Mouse (Mus musculus): Measurements from ENCODE around the gene Tec. TPM values are rescaled to one million over a fixed set of nuclear protein-coding genes. Genes with fewer than 3 reads are reported as not detected.

The Tec gene
- total RNA-seq, 2 experiments from 2014 or later = 3.0 to 3.7 TPM

DNA sequence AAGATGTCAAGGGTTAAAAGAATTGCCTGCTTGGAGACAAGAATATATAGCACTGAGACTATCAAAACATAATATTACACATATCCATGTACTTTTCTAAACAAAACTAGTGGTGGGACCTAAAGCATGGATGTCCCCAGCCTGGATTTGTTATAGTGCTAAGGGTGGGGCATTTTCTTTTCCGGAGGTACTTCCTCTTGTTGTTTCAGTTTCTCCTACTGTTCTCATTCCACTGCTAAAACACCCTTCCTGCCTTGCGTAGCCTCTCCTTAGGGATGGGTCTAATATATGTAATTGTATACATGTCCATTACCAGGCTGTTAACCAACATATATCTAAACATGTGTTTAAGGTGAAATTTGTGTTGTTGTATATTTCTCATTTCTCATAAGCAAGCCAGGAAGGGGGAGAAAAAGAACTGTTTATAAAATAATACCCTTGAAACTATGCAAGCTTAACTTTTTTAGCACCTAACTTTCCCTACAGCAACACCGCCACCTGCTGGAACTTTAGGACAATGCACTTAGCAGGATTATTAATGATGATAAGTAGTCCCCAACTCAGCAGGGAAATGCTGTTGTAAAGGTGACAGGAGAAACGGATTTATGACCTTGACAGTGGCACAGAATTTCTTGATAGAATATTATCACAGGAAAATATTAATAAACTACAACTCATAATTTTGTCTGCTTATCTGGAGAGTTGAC, 157.6 kb downstream of the Tec start:
- peak; percentile 65 to 67 for DNase-seq (ENCODE audit: low spot score in 2 of 2)
- intact Hi-C loops (cut with DNase I) = loop anchor here (2.0 kb wide), 2 partner anchors 46 to 360 kb away; no protein-coding TSS in a partner anchor

DNA sequence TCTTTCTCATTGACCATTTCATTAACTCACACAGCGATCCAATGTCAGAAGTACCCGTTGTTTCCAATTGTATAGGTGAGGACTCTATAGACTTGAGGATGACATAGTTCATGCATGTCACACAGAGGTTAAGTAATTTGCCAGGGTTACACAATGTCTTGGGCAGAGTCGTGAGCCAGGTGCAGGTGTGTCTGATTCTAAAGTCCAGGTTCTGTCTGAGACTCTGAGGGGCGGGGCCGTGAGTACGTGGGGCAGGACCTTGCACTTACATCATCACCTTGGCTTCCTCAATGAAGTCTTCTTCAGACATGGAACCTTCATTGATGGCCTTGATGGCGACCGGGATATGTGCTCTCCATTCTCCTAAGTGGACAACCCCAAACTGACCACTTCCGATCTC, 158.3 kb downstream of the Tec start:
- intact Hi-C loops (cut with DNase I) = loop anchor here (2.0 kb wide), 2 partner anchors 45 to 359 kb away; no protein-coding TSS in a partner anchor
- no peak for DNase-seq (ENCODE audit: low spot score in 2 of 2)

DNA sequence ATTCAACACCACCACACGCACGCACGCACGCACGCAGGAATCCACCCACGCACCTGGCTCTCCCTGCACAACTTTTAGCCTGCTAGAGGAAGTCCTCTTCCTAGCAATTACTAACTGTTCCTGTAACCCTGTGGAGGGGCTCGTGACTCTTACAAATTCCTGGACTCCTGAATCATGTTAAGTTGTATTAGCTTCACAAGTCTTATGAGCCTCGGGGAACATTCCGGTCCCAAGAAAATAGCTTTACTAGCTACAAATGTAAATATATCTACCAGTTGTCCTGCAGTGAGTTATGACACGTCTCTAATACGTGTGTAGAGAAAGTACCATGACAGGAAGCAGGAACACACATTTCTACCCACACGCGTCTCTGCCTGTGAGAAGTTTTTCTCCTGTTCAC, 158.8 kb downstream of the Tec start:
- no peak for DNase-seq (ENCODE audit: low spot score in 2 of 2)
- intact Hi-C loops (cut with DNase I) = no loop called here

DNA sequence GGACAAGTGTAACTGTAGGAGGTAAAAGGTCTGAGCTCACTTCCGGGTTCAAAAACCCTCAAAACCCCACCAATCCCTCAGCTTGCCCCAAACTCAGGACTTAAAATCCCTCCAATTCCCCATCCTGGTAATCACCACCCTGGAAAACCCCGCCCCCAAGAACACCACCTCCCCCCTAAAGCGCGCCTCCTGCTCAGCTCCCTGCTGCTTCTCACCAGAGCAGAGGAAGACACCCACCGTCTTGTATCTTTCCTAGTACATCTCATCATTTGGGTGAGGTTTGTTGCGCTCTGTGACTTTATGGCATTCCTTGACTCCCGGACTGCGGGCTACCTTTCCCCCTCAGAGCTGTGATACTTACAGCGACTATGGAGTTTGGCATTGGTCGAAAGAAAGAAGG, 161.6 kb downstream of the Tec start:
- intact Hi-C loops (cut with DNase I) = no loop called here
- DNase-seq (ENCODE audit: low spot score in 2 of 2) = no peak

DNA sequence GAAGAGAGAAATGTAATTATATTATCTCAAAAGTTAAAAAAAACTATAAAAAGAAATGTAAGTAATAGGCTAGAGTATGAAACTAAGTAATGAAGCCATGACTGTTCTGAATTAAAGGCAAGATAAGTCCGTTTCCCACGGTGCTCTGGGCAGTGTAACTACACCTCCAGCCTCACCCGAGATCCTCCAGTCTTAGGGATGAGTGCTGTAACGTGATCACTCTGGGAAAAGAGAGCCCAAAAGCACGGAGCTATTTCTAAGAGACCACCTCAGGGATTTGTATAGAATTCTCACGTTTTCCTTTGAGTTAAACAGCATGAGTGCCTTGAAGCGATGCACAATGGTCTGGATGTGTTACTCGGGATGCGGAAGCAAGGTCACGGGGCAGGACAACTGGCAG, 162.2 kb downstream of the Tec start:
- intact Hi-C loops (cut with DNase I) = no loop called here

More for the DNA sequence above, 162.2 kb downstream of the Tec start:
- DNase-seq (ENCODE audit: low spot score in 2 of 2) = no peak

Other genes with a start within 250 kb of the Tec start
- gene Cnga1, start 224.2 kb downstream of the Tec start, total RNA-seq (2021) = not detected
- gene Nipal1, start 220.7 kb downstream of the Tec start, total RNA-seq (2021) = not detected
- gene Txk, start 115.7 kb downstream of the Tec start, total RNA-seq (2021) = under 1 TPM; 0.11 to 0.64 TPM
- gene Slain2, start 45.8 kb upstream of the Tec start, total RNA-seq (2021) = 10 to 100 TPM; 21.2 to 21.5 TPM
- not detected for gene Gm10135, start 106.2 kb upstream of the Tec start, total RNA-seq (2021)
- gene Slc10a4, start 138.4 kb upstream of the Tec start, total RNA-seq (2021) = 1 to 10 TPM in 1 of 2 experiments, under 1 TPM in 1; 0.98 to 4.0 TPM